Mouse (Mus musculus): ENCODE data around the gene Vat1. TPM values are rescaled to one million over a fixed set of nuclear protein-coding genes. Genes with fewer than 3 reads are reported as not detected.
"Not testable (repeated sequence)": the region's sequence is repeated elsewhere in the genome, so short reads cannot be mapped to it uniquely, and the experiment has no call there.

The Vat1 gene
- polyA plus RNA-seq, 1 experiment from 2014 or later = 47.6 TPM

DNA sequence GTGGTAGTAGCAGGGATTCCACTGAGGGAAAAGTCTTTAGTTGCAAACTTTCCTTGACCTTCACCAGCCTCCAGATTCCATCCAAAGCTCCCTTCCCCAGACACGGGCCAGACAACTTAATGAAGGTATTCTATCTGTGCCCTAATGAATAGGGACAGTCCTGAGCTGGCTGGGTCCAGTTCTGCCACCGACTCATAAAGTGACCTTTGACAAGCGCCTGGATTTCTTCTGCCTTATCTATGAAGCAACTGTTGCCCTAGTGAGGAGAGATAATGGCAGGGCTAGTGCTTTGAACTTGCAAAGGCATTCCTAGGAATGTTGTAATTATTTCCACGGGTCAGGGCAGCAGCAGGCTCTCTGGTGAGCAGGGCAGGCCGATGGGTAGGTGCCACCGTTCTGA, 14.9 kb upstream of the Vat1 start:
- H3K4me1 ChIP-seq (ENCODE audit: control insufficient read depth, insufficient read depth, low read length) = no peaks in the 10 kb centered on the region
- no peak overlapping the region for H3K4me2 ChIP-seq (replicated peaks; ENCODE audit: low read depth, low read length)
- ATAC-seq (ENCODE audit: insufficient number of reproducible peaks, insufficient read depth, low FRiP score, low read depth) = no peak
- no peak overlapping the region for H3K4me3 ChIP-seq (ENCODE audit: low read depth, low read length)
- no peaks in the 10 kb centered on the region for H3K36me3 ChIP-seq (ENCODE audit: control insufficient read depth, insufficient read depth, low read length)
- 20% methylated on average over 6 of the region's 6 CpGs for WGBS
- no peak overlapping the region for H3K27ac ChIP-seq (ENCODE audit: low read length)
- H3K9me3 ChIP-seq (ENCODE audit: control insufficient read depth, low read depth, low read length) = no peaks in the 10 kb centered on the region
- H3K27me3 ChIP-seq (ENCODE audit: control insufficient read depth, insufficient read depth, low read length) = no peaks in the 10 kb centered on the region
- H3K9ac ChIP-seq (replicated peaks; ENCODE audit: low read depth, low read length) = no peak overlapping the region

DNA sequence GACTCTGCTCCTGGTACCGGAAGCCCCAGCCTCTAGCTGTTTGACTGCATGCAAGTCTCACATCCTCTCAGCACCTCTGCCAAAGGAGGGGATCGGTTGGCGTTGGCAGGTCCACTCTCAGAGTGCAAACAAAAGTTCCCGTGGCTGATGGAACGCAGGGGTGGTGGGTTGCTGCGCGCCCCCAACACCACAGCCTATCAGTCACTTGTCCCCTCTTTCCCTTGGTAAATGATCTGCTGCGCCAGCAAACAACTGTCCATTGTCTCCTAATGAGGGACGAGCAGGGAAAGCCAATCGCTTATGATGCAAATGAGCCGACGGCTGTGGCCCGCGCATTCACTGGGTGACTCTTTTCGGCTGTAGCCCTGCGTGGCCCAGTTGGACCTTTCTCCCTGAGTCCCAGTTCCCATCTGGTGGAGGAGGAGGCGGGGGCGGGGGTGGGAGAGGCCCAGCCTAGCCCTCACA, 13.2 kb upstream of the Vat1 start:
- Histone ChIP-seq H3K9me3 (ENCODE audit: control insufficient read depth, low read depth, low read length) (no peaks in the 10 kb centered on the region), H3K27me3 (ENCODE audit: control insufficient read depth, insufficient read depth, low read length) (no peaks in the 10 kb centered on the region), H3K4me2 (replicated peaks; ENCODE audit: low read depth, low read length) (peak overlapping the region; percentile 25; the same call in 1 of the 2 replicates), H3K4me1 (ENCODE audit: control insufficient read depth, insufficient read depth, low read length) (no peaks in the 10 kb centered on the region), H3K36me3 (ENCODE audit: control insufficient read depth, insufficient read depth, low read length) (no peaks in the 10 kb centered on the region), H3K4me3 (ENCODE audit: low read depth, low read length) (no peak overlapping the region), H3K27ac (ENCODE audit: low read length) (no peak overlapping the region; the same call in 1 of the 2 replicates), H3K9ac (replicated peaks; ENCODE audit: low read depth, low read length) (no peak overlapping the region)
- 9% methylated on average over 18 of the region's 18 CpGs for WGBS
- no peak for ATAC-seq (ENCODE audit: insufficient number of reproducible peaks, insufficient read depth, low FRiP score, low read depth)

DNA sequence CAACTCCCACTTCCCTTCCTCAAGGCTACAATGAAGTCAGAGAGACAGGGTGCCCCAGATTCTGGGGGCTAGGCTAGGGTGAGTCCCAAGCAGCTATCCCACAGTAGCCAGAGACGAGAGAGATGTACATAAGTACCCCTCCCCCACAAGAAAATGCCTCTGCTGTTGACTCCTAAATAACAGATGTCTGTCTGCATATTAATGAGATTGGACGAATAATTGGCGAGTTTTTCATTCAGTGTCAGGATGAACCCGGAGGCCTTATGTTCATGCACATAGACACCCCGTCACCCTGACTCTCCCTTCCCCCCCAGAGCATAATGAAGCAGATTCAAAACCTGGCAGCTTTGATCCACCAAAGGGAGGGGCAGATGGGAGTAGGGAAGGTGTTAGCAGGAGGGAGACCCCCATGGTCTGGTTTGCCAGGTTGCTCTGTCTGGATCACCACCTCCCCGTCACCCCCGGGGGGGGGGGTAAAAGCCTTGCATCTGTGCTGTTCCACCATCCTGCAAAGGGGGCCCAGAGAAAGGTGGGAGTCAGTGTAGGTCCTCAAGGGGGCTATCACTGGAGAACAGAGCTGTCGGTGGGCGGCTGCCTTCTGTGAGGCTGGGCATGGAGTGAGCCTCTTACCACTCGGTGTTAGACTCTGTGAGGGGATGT, 11.7 kb upstream of the Vat1 start:
- no peak overlapping the region for H3K27ac ChIP-seq (ENCODE audit: low read length)
- H3K27me3 ChIP-seq (ENCODE audit: control insufficient read depth, insufficient read depth, low read length) = no peaks in the 10 kb centered on the region
- no peaks in the 10 kb centered on the region for H3K36me3 ChIP-seq (ENCODE audit: control insufficient read depth, insufficient read depth, low read length)
- H3K4me2 ChIP-seq (replicated peaks; ENCODE audit: low read depth, low read length) = no peak overlapping the region
- H3K9me3 ChIP-seq (ENCODE audit: control insufficient read depth, low read depth, low read length) = no peaks in the 10 kb centered on the region
- ATAC-seq (ENCODE audit: insufficient number of reproducible peaks, insufficient read depth, low FRiP score, low read depth) = no peak
- no peak overlapping the region for H3K9ac ChIP-seq (replicated peaks; ENCODE audit: low read depth, low read length)
- no peak overlapping the region for H3K4me3 ChIP-seq (ENCODE audit: low read depth, low read length)
- 56% methylated on average over 10 of the region's 10 CpGs for WGBS
- H3K4me1 ChIP-seq (ENCODE audit: control insufficient read depth, insufficient read depth, low read length) = no peaks in the 10 kb centered on the region

DNA sequence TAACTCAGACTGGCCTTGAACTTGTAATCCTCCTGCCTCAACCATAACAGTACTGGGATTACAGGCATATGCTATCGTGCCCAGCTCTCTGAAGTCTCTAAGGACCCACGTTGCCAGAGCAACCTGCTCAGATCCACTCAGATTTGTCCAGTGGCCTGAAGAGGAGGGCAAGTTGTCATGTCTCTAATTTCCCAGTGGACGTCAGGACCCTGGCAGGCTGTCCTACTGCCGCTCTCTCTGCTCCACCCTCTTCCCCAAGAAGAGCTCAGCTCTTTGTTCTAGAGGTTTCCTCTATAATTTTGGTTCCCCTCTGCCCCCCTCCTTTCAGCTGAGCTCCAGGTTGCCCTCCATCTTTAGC, 11.1 kb upstream of the Vat1 start:
- no peaks in the 10 kb centered on the region for H3K36me3 ChIP-seq (ENCODE audit: control insufficient read depth, insufficient read depth, low read length)
- no peak overlapping the region for H3K27ac ChIP-seq (ENCODE audit: low read length)
- H3K4me1 ChIP-seq (ENCODE audit: control insufficient read depth, insufficient read depth, low read length) = no peaks in the 10 kb centered on the region
- H3K9ac ChIP-seq (replicated peaks; ENCODE audit: low read depth, low read length) = no peak overlapping the region
- H3K4me2 ChIP-seq (replicated peaks; ENCODE audit: low read depth, low read length) = no peak overlapping the region
- no peak for ATAC-seq (ENCODE audit: insufficient number of reproducible peaks, insufficient read depth, low FRiP score, low read depth)
- no peak overlapping the region for H3K4me3 ChIP-seq (ENCODE audit: low read depth, low read length)
- WGBS = 44% methylated on average over 4 of the region's 4 CpGs
- no peaks in the 10 kb centered on the region for H3K9me3 ChIP-seq (ENCODE audit: control insufficient read depth, low read depth, low read length)
- H3K27me3 ChIP-seq (ENCODE audit: control insufficient read depth, insufficient read depth, low read length) = no peaks in the 10 kb centered on the region

DNA sequence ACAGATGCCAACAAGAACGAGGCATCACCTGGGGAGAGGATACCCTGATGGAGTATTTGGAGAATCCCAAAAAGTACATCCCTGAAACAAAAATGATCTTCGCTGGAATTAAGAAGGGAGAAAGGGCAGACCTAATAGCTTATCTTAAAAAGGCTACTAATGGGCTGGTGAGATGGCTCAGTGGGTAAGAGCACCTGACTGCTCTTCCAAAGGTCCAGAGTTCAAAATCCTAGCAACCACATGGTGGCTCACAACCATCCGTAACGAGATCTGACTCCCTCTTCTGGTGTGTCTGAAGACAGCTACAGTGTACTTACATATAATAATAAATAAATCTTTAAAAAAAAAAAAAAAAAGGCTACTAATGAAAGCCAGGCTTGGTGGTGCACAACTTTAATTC, 10.3 kb upstream of the Vat1 start:
- H3K4me1 ChIP-seq (ENCODE audit: control insufficient read depth, insufficient read depth, low read length); H3K27me3 ChIP-seq (ENCODE audit: control insufficient read depth, insufficient read depth, low read length); H3K9me3 ChIP-seq (ENCODE audit: control insufficient read depth, low read depth, low read length); H3K4me2 ChIP-seq (replicated peaks; ENCODE audit: low read depth, low read length); H3K27ac ChIP-seq (ENCODE audit: low read length); ATAC-seq (ENCODE audit: insufficient number of reproducible peaks, insufficient read depth, low FRiP score, low read depth); H3K4me3 ChIP-seq (ENCODE audit: low read depth, low read length); H3K9ac ChIP-seq (replicated peaks; ENCODE audit: low read depth, low read length); H3K36me3 ChIP-seq (ENCODE audit: control insufficient read depth, insufficient read depth, low read length): not testable (repeated sequence)
- WGBS = 78% methylated on average over 4 of the region's 4 CpGs

DNA sequence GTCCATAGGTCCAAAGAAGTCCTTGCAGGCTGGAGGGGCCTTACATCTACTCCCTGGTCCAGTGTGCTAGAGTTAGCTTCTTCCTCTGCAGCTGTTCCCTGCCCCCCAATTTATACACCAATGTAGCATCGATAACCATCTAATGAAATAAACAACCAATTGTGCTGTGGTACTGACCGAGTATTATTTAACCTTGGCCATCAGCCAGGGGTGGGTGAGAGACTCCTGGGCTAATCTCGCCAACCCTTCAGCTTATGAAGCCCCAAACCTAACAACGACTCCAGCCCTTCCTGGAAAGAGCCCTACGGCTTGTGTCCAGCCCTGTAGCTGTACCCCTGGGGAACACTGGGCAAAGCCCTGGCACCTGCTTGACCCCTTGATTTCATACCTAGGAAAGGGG, 8.3 kb upstream of the Vat1 start:
- WGBS = 62% methylated on average over 5 of the region's 5 CpGs
- ATAC-seq (ENCODE audit: insufficient number of reproducible peaks, insufficient read depth, low FRiP score, low read depth) = no peak
- Histone ChIP-seq H3K9me3 (ENCODE audit: control insufficient read depth, low read depth, low read length) (no peaks in the 10 kb centered on the region), H3K27me3 (ENCODE audit: control insufficient read depth, insufficient read depth, low read length) (no peaks in the 10 kb centered on the region), H3K9ac (replicated peaks; ENCODE audit: low read depth, low read length) (no peak overlapping the region), H3K4me2 (replicated peaks; ENCODE audit: low read depth, low read length) (no peak overlapping the region), H3K27ac (ENCODE audit: low read length) (no peak overlapping the region), H3K4me1 (ENCODE audit: control insufficient read depth, insufficient read depth, low read length) (peaks cover under 1% of the 10 kb centered on the region; the same call in 1 of the 2 replicates), H3K36me3 (ENCODE audit: control insufficient read depth, insufficient read depth, low read length) (no peaks in the 10 kb centered on the region), H3K4me3 (ENCODE audit: low read depth, low read length) (no peak overlapping the region)

DNA sequence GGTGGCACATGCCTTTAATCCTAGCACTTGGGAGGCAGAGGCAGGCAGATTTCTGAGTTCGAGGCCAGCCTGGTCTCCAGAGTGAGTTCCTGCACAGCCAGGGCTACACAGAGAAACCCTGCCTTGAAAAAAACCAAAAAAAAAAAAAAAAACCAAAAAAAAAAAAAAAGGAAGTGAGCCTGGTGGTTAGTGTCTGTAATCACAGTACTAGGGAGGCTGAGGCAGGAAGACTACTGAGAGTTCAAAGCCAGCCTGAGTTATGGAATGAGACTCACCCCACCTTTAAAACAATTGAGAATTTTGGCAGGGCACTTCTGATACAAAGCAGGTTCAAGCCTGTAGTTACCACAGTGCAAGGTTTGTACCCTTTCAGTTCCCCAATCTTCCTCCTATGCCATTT, 7.7 kb upstream of the Vat1 start:
- H3K4me2 ChIP-seq (replicated peaks; ENCODE audit: low read depth, low read length); H3K4me3 ChIP-seq (ENCODE audit: low read depth, low read length); H3K9me3 ChIP-seq (ENCODE audit: control insufficient read depth, low read depth, low read length); H3K4me1 ChIP-seq (ENCODE audit: control insufficient read depth, insufficient read depth, low read length); H3K36me3 ChIP-seq (ENCODE audit: control insufficient read depth, insufficient read depth, low read length); H3K27ac ChIP-seq (ENCODE audit: low read length); ATAC-seq (ENCODE audit: insufficient number of reproducible peaks, insufficient read depth, low FRiP score, low read depth); H3K9ac ChIP-seq (replicated peaks; ENCODE audit: low read depth, low read length); H3K27me3 ChIP-seq (ENCODE audit: control insufficient read depth, insufficient read depth, low read length): not testable (repeated sequence)
- 86% methylated on average over 1 of the region's 1 CpGs for WGBS

DNA sequence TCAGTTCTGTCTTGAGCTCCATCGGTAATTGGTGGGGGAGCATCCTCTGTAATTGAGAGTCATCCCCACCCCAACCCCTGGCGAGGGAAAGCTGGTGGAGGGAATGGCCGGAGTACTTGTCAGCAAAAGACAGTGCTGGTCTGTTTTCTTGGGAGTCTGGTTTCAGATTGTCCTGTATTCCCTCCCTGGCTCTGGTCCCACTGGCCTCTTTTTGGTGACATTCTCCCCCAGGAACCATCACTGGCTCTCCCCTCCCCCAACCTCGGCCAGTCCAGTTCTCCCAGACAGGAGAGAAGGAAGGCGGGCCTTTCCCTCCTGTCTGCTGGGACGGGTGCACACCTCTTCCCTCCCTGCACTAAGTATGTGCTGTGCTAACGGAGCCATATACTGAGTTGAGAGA, 6.3 kb upstream of the Vat1 start:
- Histone ChIP-seq H3K4me2 (replicated peaks; ENCODE audit: low read depth, low read length) (no peak overlapping the region), H3K27ac (ENCODE audit: low read length) (no peak overlapping the region), H3K36me3 (ENCODE audit: control insufficient read depth, insufficient read depth, low read length) (no peaks in the 10 kb centered on the region), H3K9me3 (ENCODE audit: control insufficient read depth, low read depth, low read length) (no peaks in the 10 kb centered on the region), H3K4me3 (ENCODE audit: low read depth, low read length) (no peak overlapping the region), H3K9ac (replicated peaks; ENCODE audit: low read depth, low read length) (no peak overlapping the region), H3K4me1 (ENCODE audit: control insufficient read depth, insufficient read depth, low read length) (peaks cover 7% of the 10 kb centered on the region), H3K27me3 (ENCODE audit: control insufficient read depth, insufficient read depth, low read length) (no peaks in the 10 kb centered on the region)
- WGBS = 42% methylated on average over 7 of the region's 7 CpGs
- ATAC-seq (ENCODE audit: insufficient number of reproducible peaks, insufficient read depth, low FRiP score, low read depth) = no peak

DNA sequence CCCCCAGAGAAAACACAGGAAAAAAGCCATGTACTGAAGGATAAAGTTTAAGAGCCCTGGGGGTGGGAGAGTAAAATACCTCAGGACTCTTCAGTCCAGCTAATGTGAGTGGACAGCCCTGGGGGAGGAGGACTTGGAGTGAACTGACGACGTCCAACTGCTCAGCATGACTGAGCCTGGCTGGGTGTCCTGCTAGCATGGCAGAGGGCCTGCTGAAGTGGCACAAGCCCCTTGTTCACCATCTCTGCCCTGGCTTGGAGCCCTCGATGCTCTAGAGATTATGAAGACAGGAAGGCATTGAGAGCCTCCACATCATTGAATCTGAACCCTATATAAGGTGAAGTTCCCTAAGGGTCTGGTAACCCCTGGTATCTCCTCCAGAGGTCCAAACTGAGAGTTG, 5.9 kb upstream of the Vat1 start:
- Histone ChIP-seq H3K36me3 (ENCODE audit: control insufficient read depth, insufficient read depth, low read length) (no peaks in the 10 kb centered on the region), H3K4me3 (ENCODE audit: low read depth, low read length) (no peak overlapping the region), H3K27me3 (ENCODE audit: control insufficient read depth, insufficient read depth, low read length) (no peaks in the 10 kb centered on the region), H3K9me3 (ENCODE audit: control insufficient read depth, low read depth, low read length) (no peaks in the 10 kb centered on the region), H3K4me2 (replicated peaks; ENCODE audit: low read depth, low read length) (no peak overlapping the region), H3K9ac (replicated peaks; ENCODE audit: low read depth, low read length) (no peak overlapping the region), H3K27ac (ENCODE audit: low read length) (no peak overlapping the region), H3K4me1 (ENCODE audit: control insufficient read depth, insufficient read depth, low read length) (peaks cover 7% of the 10 kb centered on the region)
- WGBS = 61% methylated on average over 3 of the region's 3 CpGs
- no peak for ATAC-seq (ENCODE audit: insufficient number of reproducible peaks, insufficient read depth, low FRiP score, low read depth)
